Mouse (Mus musculus) layer of hippocampus, postnatal 10 days (tissue): ENCODE measurements around the gene Agbl5. TPM values are rescaled to one million over a fixed set of nuclear protein-coding genes. Genes with fewer than 3 reads are reported as not detected.

Experiments
- DNase-seq, 2 experiments: peaks; one replicate each; pipeline ENCODE4 v3.0.0; 2021; ENCODE audit warnings: low spot score in 2 of 2
- total RNA-seq, 2 experiments: library from RNA; stranded (reverse); gene quantifications; 2 replicates each; pipeline ENCODE4 v1.2.3; 2021

Agbl5 gene
- total RNA-seq, 2 experiments from 2014 or later, result 23.0 to 25.6 TPM

GRCm38 (mm10) chr5:30950451-30950850 lies 62.0 kb downstream of the Agbl5 start:
- no peak for DNase-seq

DNA sequence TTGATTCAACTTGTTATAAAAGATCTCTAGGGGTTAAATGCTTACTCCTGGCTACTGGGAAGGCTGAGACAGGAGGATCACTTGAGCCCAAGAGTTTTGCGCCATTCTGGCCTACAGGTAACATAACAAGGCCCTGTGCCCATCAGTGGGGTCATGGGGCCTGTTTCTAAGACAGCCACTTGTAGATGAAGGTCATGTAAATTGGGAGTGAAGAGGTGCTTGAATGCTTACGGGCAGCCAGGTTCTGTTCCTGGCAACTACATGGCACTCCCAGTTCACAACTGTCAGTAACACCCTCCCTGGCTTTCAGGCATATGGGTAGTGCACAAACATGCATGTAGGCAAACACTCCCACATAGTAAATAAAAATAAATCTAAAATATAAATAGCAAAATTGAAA lies 62.4 kb downstream of the Agbl5 start:
- no peak for DNase-seq

GRCm38 (mm10) chr5:30951706-30952105 lies 63.2 kb downstream of the Agbl5 start:
- no peak for DNase-seq

DNA sequence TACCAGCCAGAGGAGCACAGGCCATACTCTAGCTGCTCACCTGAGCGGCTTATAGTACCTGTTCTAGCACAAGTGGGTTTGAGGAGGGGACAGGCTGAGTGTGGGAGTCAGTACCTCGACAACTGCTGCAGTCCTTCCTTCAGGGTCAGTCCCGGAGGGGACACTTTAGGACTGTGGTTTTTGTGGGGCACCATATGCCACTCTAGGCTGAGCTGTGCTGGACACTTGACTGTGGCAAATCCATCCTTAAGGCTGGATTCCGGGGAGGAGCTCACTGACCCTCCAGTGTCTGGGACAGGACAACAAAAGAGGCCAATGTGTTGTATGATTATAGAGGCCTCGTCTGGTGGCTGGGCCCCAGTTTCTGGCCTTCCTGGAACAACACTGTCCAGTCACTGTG lies 64.1 kb downstream of the Agbl5 start:
- DNase-seq, result no peak

DNA sequence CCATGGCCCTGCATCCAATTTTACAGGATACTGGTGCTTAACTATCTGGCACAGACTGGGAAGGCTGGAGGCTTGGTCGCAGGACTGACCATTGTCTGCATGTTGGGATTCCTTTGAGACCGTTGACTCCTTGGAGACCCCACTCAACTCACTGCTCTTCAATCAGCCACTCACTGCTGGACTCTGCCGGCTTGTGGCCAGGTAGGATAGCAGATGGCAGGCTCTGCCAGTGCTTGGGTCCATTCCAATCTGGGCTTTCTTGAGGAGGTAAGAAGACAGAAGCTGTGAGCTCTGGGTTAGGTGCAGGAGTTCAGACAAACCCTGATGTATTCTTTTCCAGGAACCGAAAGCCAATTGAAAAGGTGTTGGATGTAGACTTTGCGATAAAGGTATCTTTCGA lies 65.6 kb downstream of the Agbl5 start:
- no peak for DNase-seq

DNA sequence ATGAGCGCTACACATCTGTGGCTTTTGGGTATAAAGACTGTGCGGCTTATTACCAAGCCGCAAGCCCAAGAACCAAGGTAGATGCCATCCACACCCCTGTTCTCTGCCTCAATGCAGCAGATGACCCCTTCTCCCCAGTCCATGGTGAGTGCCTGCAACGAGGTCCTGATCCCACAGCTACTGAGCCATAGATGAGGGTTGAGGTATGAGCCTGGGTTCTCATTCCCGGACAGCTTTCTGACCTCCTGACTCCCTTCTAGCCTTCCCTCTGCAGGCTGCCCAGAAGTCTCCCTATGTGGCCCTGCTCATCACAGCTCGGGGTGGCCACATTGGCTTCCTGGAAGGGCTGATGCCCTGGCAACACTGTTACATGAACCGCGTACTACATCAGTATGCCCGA lies 66.1 kb downstream of the Agbl5 start:
- DNase-seq, result no peak

GRCm38 (mm10) chr5:30955751-30956150 lies 67.3 kb downstream of the Agbl5 start:
- no peak for DNase-seq

Other genes with a start within 250 kb of the Agbl5 start
- gene Slc35f6, start 240.8 kb upstream of the Agbl5 start, total RNA-seq, result 10 to 100 TPM; 29.0 TPM
- gene Cenpa, start 221.9 kb upstream of the Agbl5 start, total RNA-seq, result 10 to 100 TPM in 1 of 2 experiments, 1 to 10 TPM in 1; 9.3 to 10.4 TPM
- 100 to 1,000 TPM; 321 to 327 TPM for gene Dpysl5, start 177.1 kb upstream of the Agbl5 start, total RNA-seq
- 100 to 1,000 TPM; 202 to 212 TPM for gene Mapre3, start 74.1 kb upstream of the Agbl5 start, total RNA-seq
- 10 to 100 TPM; 64.5 to 66.9 TPM for gene Tmem214, start 20.7 kb upstream of the Agbl5 start, total RNA-seq
- 10 to 100 TPM; 91.7 to 98.2 TPM for gene Ost4, start 19.1 kb downstream of the Agbl5 start, total RNA-seq
- 1 to 10 TPM; 5.7 to 6.5 TPM for gene Emilin1, start 24.7 kb downstream of the Agbl5 start, total RNA-seq
- 10 to 100 TPM in 1 of 2 experiments, 1 to 10 TPM in 1; 8.0 to 12.7 TPM for gene Khk, start 32.7 kb downstream of the Agbl5 start, total RNA-seq
- gene Cgref1, start 56.9 kb downstream of the Agbl5 start, total RNA-seq, result 10 to 100 TPM; 39.6 to 43.0 TPM
- gene Preb, start 71.7 kb downstream of the Agbl5 start, total RNA-seq, result 100 to 1,000 TPM; 116 to 125 TPM
- gene Tcf23, start 80.0 kb downstream of the Agbl5 start, total RNA-seq, result not detected
- gene Atraid, start 159.6 kb downstream of the Agbl5 start, total RNA-seq, result 10 to 100 TPM; 80.1 to 86.1 TPM
- 10 to 100 TPM; 14.2 to 16.6 TPM for gene Slc5a6, start 160.2 kb downstream of the Agbl5 start, total RNA-seq
- 10 to 100 TPM; 21.2 to 23.2 TPM for gene Cad, start 166.1 kb downstream of the Agbl5 start, total RNA-seq
- gene Dnajc5g, start 217.6 kb downstream of the Agbl5 start, total RNA-seq, result not detected
- 10 to 100 TPM; 41.0 to 47.6 TPM for gene Slc30a3, start 219.5 kb downstream of the Agbl5 start, total RNA-seq
- not detected for gene Trim54, start 228.0 kb downstream of the Agbl5 start, total RNA-seq